Mouse (Mus musculus) bone marrow, adult 2 months (tissue): Measurements from ENCODE around the gene Fads1. TPM values are rescaled to one million over a fixed set of nuclear protein-coding genes. Genes with fewer than 3 reads are reported as not detected.

Experiments used
- H3K27ac ChIP-seq: fragments of 200-500 bp; 2 replicates; pipeline ENCODE4 v1.5.1; 2012; ENCODE audit warnings: low read depth, mild to moderate bottlenecking, control low read depth, inconsistent platforms, low read length; ENCODE audit not compliant: control insufficient read depth, poor library complexity, insufficient read depth
- H3K4me1 ChIP-seq: fragments of 200-500 bp; 2 replicates; pipeline ENCODE4 v1.6.1; 2011; ENCODE audit warnings: low read length; ENCODE audit not compliant: control insufficient read depth, insufficient read depth
- H3K4me3 ChIP-seq: fragments of 200-500 bp; replicated peaks from 2 replicates; pipeline ENCODE3; 2011; ENCODE audit warnings: mild to moderate bottlenecking, low read depth, low read length, control low read depth; ENCODE audit not compliant: control insufficient read depth
- CTCF ChIP-seq: fragments of 200-500 bp; IDR thresholded peaks from 2 replicates; pipeline ENCODE4 v1.5.1; 2011; ENCODE audit warnings: low read length, control low read depth; ENCODE audit not compliant: control insufficient read depth, insufficient read depth
- POLR2A ChIP-seq: fragments of 200-500 bp; IDR thresholded peaks from 2 replicates; pipeline ENCODE4 v1.6.1; 2011; ENCODE audit warnings: low read depth, mild to moderate bottlenecking, control low read depth, low read length, borderline replicate concordance; ENCODE audit not compliant: control insufficient read depth
- WGBS: fragments of 180-500 bp; shearing (Covaris S2); methylation state at CpG from one replicate; pipeline ENCODE4 v1.1.7; 2018; 5-methylcytosine and 5-hydroxymethylcytosine counted together
- polyA plus RNA-seq: library from polyadenylated mRNA; stranded (reverse); fragments of >200 nt; gene quantifications from 2 replicates; pipeline ENCODE4 v1.2.4, GENCODE M21; 2011; ENCODE audit warnings: low replicate concordance; ENCODE audit not compliant: missing spikeins, insufficient read depth, insufficient read length

The Fads1 gene
- polyA plus RNA-seq, 1 experiment: 20.9 TPM

GRCm38 (mm10) chr19:10239419-10239818, 56.7 kb downstream of the Fads1 start:
- TF ChIP-seq POLR2A: no peak
- TF ChIP-seq CTCF: no peak
- WGBS: 66% methylated on average over 2 of the region's 2 CpGs
- no peaks in the 10 kb centered on the region; the same call in 1 of the 2 replicates for H3K4me1 ChIP-seq
- H3K27ac ChIP-seq: no peak overlapping the region
- H3K4me3 ChIP-seq: no peak overlapping the region

GRCm38 (mm10) chr19:10239975-10240653, 57.4 kb downstream of the Fads1 start:
- 2% methylated on average over 26 of the region's 26 CpGs for WGBS
- no peak overlapping the region for H3K4me3 ChIP-seq
- no peak for TF ChIP-seq CTCF
- no peak for TF ChIP-seq POLR2A
- H3K27ac ChIP-seq: no peak overlapping the region
- H3K4me1 ChIP-seq: no peaks in the 10 kb centered on the region; the same call in 1 of the 2 replicates

- H3K27ac ChIP-seq: no peak within 1 kb of the TSS
- TF ChIP-seq POLR2A (no peak), CTCF (peak; percentile 84)
- WGBS: 9% methylated on average over 43 of the region's 43 CpGs
- H3K4me1 ChIP-seq: no peaks in the 10 kb centered on the region; the same call in 1 of the 2 replicates
- H3K4me3 ChIP-seq: no peak within 1 kb of the TSS
Observed at GRCm38 (mm10) chr19:10240654-10241305, 58.1 kb downstream of the Fads1 start, which contains the start of gene Myrf. TSS of gene Myrf (minus strand) at chr19:10240748.

GRCm38 (mm10) chr19:10242916-10243315, 60.2 kb downstream of the Fads1 start:
- H3K27ac ChIP-seq: no peak overlapping the region
- H3K4me1 ChIP-seq: no peaks in the 10 kb centered on the region; the same call in 1 of the 2 replicates
- no peak for TF ChIP-seq POLR2A
- 58% methylated on average over 8 of the region's 8 CpGs for WGBS
- no peak overlapping the region for H3K4me3 ChIP-seq

- WGBS: 24% methylated on average over 3 of the region's 3 CpGs
- no peaks in the 10 kb centered on the region; the same call in 1 of the 2 replicates for H3K4me1 ChIP-seq
- H3K4me3 ChIP-seq: no peak overlapping the region
- H3K27ac ChIP-seq: no peak overlapping the region
- TF ChIP-seq POLR2A (no peak), CTCF (peak; percentile 57)
Observed at GRCm38 (mm10) chr19:10244183-10244582, 61.5 kb downstream of the Fads1 start.

Other genes starting within 250 kb of the Fads1 start
- gene Fth1, start 202.3 kb upstream of the Fads1 start, polyA plus RNA-seq: 1,509 and 1,706 TPM in 2 replicates
- gene Best1, start 181.3 kb upstream of the Fads1 start, polyA plus RNA-seq: not detected in 2 replicates
- gene Rab3il1, start 181.2 kb upstream of the Fads1 start, polyA plus RNA-seq: 89.7 and 115 TPM in 2 replicates
- gene Fads3, start 141.3 kb upstream of the Fads1 start, polyA plus RNA-seq: 6.6 and 12.5 TPM in 2 replicates
- 10.1 and 17.5 TPM in 2 replicates for gene Fads2, start 81.1 kb upstream of the Fads1 start, polyA plus RNA-seq
- 54.6 and 126 TPM in 2 replicates for gene Tmem258, start 21.1 kb downstream of the Fads1 start, polyA plus RNA-seq
- gene Fen1, start 21.3 kb downstream of the Fads1 start, polyA plus RNA-seq: 64.3 and 77.3 TPM in 2 replicates
- 0.35 TPM in 1 of 2 replicates, not detected in the other for gene Myrf, start 57.9 kb downstream of the Fads1 start, polyA plus RNA-seq
- 0.18 TPM in 1 of 2 replicates, not detected in the other for gene Dagla, start 122.0 kb downstream of the Fads1 start, polyA plus RNA-seq
- 0.37 and 1.9 TPM in 2 replicates for gene Syt7, start 206.2 kb downstream of the Fads1 start, polyA plus RNA-seq